Mouse (Mus musculus): ENCODE measurements around the gene Gck.

DNA sequence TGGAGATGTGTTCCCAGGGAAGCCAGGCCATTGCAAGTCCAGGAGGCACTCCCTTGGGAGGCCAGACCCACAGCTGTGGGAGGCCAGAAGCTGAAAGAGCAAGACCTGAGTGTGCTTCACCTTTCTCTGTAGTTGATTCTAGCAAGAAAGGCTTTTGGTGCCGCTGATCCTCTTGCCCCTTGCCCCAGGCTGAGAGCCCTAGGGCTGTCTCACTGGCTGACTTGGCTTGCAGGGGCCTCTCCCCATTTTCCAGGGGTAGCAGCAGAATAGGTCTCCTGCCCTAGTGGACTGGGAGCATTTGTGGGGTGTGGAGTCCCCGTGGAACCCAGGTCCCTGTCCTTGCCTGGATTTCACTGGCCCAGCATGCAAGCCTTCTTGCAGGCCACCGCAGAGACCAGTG, 48.6 kb downstream of the Gck start:
- no peak for TF ChIP-seq POLR2A (IDR thresholded peaks at IDR 0.05; ENCODE audit: insufficient read depth, low read length)
- no peak for TF ChIP-seq EP300 (IDR thresholded peaks at IDR 0.05; ENCODE audit: insufficient read depth, low read depth, low read length)

Data from ES-Bruce4 (cell line).